Mouse (Mus musculus) forebrain, embryonic 12.5 days (tissue): ENCODE measurements around the gene 4931414P19Rik. TPM values are rescaled to one million over a fixed set of nuclear protein-coding genes. Genes with fewer than 3 reads are reported as not detected.
A peak's percentile ranks its signal among the peaks of the same experiment; 100 is the strongest.

ENCODE experiments used
- ATAC-seq: fragments of 200-750 bp; cut with Nextera tagmentation; 2 replicates; pipeline ENCODE4 v1.8.0; 2017; ENCODE audit warnings: moderate TSS enrichment; ENCODE audit not compliant: low FRiP score
- H3K27ac ChIP-seq: fragments of 300-500 bp; sonication (generic); 2 replicates; pipeline ENCODE4 v1.5.1; 2016; ENCODE audit warnings: mild to moderate bottlenecking
- H3K27me3 ChIP-seq: fragments of 300-500 bp; sonication (generic); 2 replicates; pipeline ENCODE4 v1.6.1; 2016; ENCODE audit warnings: mild to moderate bottlenecking
- H3K36me3 ChIP-seq: fragments of 300-500 bp; sonication (generic); replicated peaks from 2 replicates; pipeline ENCODE4 v1.6.1; 2016; ENCODE audit warnings: mild to moderate bottlenecking
- H3K4me1 ChIP-seq: fragments of 300-500 bp; sonication (generic); 2 replicates; pipeline ENCODE4 v1.6.1; 2016
- H3K4me2 ChIP-seq: fragments of 300-500 bp; sonication (generic); 2 replicates; pipeline ENCODE4 v1.6.1; 2016; ENCODE audit warnings: mild to moderate bottlenecking, moderate library complexity
- H3K4me3 ChIP-seq: fragments of 300-500 bp; sonication (generic); replicated peaks from 2 replicates; pipeline ENCODE4 v1.5.1; 2016; ENCODE audit warnings: mild to moderate bottlenecking
- H3K9ac ChIP-seq: fragments of 300-500 bp; sonication (generic); 2 replicates; pipeline ENCODE4 v1.6.1; 2016; ENCODE audit warnings: mild to moderate bottlenecking
- H3K9me3 ChIP-seq: fragments of 300-500 bp; sonication (generic); 2 replicates; pipeline ENCODE4 v1.6.1; 2016
- WGBS: fragments of 180-500 bp; shearing (Covaris S2); methylation state at CpG from one replicate; pipeline ENCODE4 v1.1.7; 2016; 5-methylcytosine and 5-hydroxymethylcytosine counted together
- microRNA counts: library from miRNA; unstranded; fragments of <30 nt; microRNA quantifications from one replicate; lab custom pipeline; 2017
- microRNA-seq: library from miRNA; unstranded; fragments of <30 nt; microRNA quantifications from one replicate; pipeline ENCODE4, GENCODE M21; 2017
- polyA plus RNA-seq: library from polyadenylated mRNA; unstranded; fragments of >200 nt; fragmentation: Nextera tagmentation; extraction: Ambion mirVana; gene quantifications from 2 replicates; pipeline ENCODE4 v1.2.1, GENCODE M21; 2016

The 4931414P19Rik gene
- polyA plus RNA-seq, 1 experiment from 2014 or later: 9.0 TPM

DNA sequence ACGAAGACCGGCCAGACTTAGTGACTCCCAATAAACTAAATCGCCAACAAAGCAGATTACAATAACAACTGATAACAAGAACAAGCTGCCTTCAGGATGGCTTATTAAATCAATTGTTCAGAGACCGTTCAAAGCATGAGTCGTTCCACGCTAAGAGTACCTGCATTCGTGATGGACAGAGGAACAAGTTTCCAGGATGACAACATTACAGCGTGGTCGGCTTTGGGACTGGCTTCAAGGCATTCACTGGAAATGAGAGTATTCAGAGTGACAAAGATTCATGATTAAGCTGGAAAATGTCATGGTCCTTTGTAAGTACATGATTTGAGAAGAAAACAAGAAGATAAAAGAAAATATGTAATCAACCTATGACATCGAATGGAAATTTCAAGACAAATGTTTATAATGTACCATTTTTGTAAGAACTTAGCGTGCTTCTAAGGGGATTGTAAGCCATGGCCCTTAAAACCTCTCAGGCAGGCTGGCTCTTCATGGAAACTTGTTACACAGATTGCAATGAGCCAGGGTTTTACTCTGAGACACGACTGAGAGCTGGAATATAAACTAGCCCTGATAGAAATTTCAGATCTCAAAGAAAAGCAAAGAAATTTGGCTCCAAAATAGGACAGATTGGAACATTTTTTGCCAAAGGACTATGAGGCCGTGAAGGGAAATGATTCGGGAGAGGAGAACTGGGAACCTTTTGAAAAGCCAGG, 45.1 kb downstream of the 4931414P19Rik start:
- H3K9ac ChIP-seq: no peak overlapping the region
- ATAC-seq: no peak
- no peak overlapping the region for H3K27ac ChIP-seq
- H3K27me3 ChIP-seq: no peaks in the 10 kb centered on the region
- no peaks in the 10 kb centered on the region for H3K4me1 ChIP-seq
- H3K36me3 ChIP-seq: no peaks in the 10 kb centered on the region
- no peak overlapping the region for H3K4me3 ChIP-seq
- 87% methylated on average over 14 of the region's 14 CpGs for WGBS
- no peak overlapping the region for H3K4me2 ChIP-seq
- H3K9me3 ChIP-seq: no peaks in the 10 kb centered on the region

DNA sequence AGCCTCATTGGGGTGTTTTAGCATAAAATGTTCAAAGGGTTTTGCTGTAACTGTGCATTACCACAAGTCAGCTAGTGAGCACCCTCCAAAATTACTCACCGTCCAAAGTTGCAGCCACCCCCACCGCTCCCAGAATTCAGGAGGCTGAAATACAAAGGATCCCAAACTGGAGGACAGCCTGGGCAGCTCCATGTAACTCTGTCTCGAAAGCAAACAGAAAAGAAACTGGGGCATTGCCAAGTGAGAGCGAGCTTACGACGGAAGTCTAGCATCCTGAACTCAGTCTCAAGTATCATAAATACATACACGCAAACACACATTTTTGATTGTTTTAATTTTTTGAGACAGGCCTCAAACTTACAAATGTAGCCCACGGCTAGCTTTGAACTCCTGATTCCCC, 48.5 kb downstream of the 4931414P19Rik start:
- Histone ChIP-seq H3K27ac (no peak overlapping the region), H3K4me3 (no peak overlapping the region), H3K9me3 (no peaks in the 10 kb centered on the region), H3K9ac (no peak overlapping the region), H3K27me3 (no peaks in the 10 kb centered on the region), H3K36me3 (no peaks in the 10 kb centered on the region), H3K4me2 (no peak overlapping the region), H3K4me1 (peaks cover 11% of the 10 kb centered on the region)
- WGBS: 84% methylated on average over 8 of the region's 8 CpGs
- ATAC-seq: no peak

DNA sequence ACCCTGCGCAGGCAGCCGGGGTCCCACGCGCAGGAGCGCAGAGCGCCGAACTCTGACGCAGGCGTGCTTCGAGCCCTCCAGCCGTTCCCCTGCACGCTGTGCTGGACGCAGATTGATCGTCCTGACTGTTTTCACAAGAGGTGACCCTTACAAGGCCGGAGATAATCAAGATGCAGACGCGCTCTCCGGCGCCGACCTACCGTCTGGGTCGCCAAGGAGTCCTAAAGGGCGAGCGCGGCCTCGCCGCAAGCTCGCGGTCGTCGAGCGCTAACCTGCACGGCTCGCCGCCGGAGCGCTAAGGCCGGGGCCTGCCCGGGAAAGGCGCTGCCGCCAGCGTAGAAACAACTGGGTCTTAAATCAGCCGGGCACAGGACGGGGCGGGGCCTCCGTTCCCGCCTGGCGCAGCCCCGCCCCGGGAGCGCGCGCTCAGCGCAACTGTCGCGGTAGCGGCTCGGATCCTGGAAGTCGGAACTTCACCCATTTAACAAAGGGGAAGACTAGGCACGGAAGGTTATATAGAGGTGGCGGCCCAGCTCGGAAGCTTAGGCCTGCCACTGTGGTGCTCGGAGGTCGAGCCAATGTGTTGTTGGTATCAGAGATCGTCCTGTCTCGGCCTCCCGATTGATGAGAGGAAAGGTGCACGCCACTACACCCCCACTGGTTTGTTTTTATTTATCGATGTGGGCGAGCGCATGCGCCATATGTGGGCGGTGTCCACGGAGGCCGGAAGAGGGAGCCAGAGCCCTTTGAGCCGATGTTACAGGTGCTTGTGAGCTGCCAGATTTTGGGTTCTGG, 51.6 kb downstream of the 4931414P19Rik start, which contains the start of gene Haus4:
Gene Haus4 (minus strand): TSS at position 642 of the 795 bp plus-strand sequence.
- no peaks in the 10 kb centered on the region for H3K27me3 ChIP-seq
- peak within 1 kb of the TSS; percentile 91 for H3K4me2 ChIP-seq
- peak within 1 kb of the TSS; percentile 83 for H3K27ac ChIP-seq
- peaks cover 11% of the 10 kb centered on the region for H3K4me1 ChIP-seq
- H3K9ac ChIP-seq: peak within 1 kb of the TSS; percentile 76
- peak within 1 kb of the TSS; percentile 58 for H3K4me3 ChIP-seq
- H3K36me3 ChIP-seq: peaks cover 9% of the 10 kb centered on the region
- H3K9me3 ChIP-seq: no peaks in the 10 kb centered on the region
- ATAC-seq: peak; percentile 93
- under 1% methylated on average over 76 of the region's 76 CpGs for WGBS

DNA sequence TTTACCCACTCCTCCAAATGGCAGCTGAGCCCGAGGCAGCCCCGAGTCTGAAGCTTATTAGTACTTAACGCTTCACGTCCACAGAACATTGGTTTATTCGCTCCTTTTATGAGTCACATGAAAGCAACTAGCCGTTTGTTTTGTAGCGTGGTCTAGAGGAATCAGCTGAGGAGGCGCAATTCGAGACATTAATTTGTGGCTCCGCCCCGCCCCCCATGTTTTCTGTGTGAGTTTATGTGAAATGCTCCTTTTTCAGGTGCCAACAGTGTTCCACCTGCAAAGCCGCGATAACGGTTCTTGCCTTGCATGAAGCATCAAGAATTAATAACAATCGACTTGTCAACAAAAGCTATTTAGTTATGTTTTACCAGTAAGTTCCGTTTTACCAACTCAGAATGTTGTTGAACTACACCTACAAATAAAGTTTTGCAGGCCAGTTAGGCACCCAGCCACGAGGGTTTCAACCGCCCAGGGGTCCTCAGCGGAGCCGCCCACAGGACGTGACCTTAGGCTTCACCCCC, 52.3 kb downstream of the 4931414P19Rik start:
- Histone ChIP-seq H3K9me3 (no peaks in the 10 kb centered on the region), H3K4me1 (peaks cover 11% of the 10 kb centered on the region)
- WGBS: under 1% methylated on average over 21 of the region's 21 CpGs

DNA sequence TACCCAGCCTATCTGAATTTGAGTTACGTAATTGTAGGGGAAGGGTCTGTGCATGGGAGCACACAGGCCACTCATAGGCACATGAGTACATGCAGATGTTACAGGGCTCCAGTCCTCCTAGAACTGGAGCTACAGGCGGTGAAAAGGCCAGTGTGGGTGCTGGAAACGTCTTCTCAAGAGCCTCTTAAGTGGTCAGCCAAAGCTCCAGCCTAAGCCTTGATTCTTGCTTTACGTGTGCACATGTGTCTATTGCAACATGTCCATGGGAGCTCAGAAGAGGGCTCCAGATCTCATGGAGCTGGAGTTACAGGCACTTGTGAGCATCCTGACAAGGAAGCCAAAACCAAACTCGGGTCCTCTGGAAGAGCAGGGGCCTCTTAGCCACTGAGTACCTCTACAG, 61.1 kb downstream of the 4931414P19Rik start:
- H3K9me3 ChIP-seq: no peaks in the 10 kb centered on the region
- H3K4me2 ChIP-seq: no peak overlapping the region
- no peaks in the 10 kb centered on the region for H3K4me1 ChIP-seq
- 89% methylated on average over 5 of the region's 5 CpGs for WGBS
- H3K4me3 ChIP-seq: no peak overlapping the region
- ATAC-seq: no peak
- peaks cover 69% of the 10 kb centered on the region for H3K36me3 ChIP-seq
- H3K27ac ChIP-seq: no peak overlapping the region
- H3K9ac ChIP-seq: no peak overlapping the region
- no peaks in the 10 kb centered on the region for H3K27me3 ChIP-seq

More for the DNA sequence above, 52.3 kb downstream of the 4931414P19Rik start:
- Histone ChIP-seq H3K4me3 (peak overlapping the region; percentile 58), H3K9ac (peak overlapping the region; percentile 76), H3K36me3 (peaks cover 16% of the 10 kb centered on the region), H3K27me3 (no peaks in the 10 kb centered on the region), H3K27ac (peak overlapping the region; percentile 83), H3K4me2 (peak overlapping the region; percentile 91)
- no peak; the same call in 1 of the 2 replicates for ATAC-seq

DNA sequence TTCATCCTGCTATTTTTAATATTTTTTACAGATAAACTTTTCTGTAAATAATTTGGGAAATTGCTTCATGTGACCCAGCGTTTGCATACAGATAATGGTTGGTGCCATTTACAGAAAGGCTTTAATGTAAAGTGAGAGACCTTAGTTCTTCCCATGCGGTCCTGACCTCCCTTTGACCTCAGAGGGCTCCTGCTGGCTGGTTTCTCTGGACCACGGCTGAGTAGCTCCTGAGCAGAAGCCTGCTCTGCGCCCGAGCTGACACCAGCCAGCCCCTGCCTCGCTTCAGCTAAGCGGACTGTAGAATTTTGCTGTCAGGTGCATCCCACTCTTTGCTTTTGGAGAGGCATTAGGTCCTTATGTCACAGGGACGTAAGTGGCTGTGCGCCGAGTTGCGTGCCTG, 65.0 kb downstream of the 4931414P19Rik start:
- Histone ChIP-seq H3K4me1 (no peaks in the 10 kb centered on the region), H3K4me3 (no peak overlapping the region), H3K9me3 (no peaks in the 10 kb centered on the region), H3K27ac (no peak overlapping the region), H3K27me3 (no peaks in the 10 kb centered on the region), H3K36me3 (peaks cover 32% of the 10 kb centered on the region; the same call in 1 of the 2 replicates), H3K4me2 (no peak overlapping the region), H3K9ac (no peak overlapping the region)
- ATAC-seq: no peak
- 64% methylated on average over 11 of the region's 11 CpGs for WGBS

DNA sequence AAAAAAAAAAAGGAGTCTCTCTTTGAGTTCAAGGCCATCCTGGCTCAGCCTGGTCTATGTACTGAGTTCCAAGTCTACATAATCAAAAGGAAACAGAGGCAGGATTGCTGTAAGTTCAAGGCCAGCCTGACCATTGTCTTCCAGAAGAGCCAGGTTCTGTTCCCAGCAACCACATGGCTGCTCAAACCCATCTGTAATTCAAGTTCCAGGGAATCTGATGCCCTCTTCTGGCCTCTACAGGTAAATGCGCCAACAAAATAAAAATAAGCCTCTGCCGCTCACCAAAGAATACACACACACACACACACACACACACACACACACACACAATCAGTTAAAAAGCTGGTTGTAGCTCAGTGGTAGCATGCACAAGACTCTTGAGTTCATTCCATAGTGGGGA, 67.2 kb downstream of the 4931414P19Rik start:
- H3K27me3 ChIP-seq: no peaks in the 10 kb centered on the region
- H3K4me3 ChIP-seq: no peak overlapping the region
- H3K4me1 ChIP-seq: no peaks in the 10 kb centered on the region
- H3K4me2 ChIP-seq: no peak overlapping the region
- peaks cover 13% of the 10 kb centered on the region; the same call in 1 of the 2 replicates for H3K36me3 ChIP-seq
- no peak for ATAC-seq
- 79% methylated on average over 2 of the region's 2 CpGs for WGBS
- H3K9me3 ChIP-seq: no peaks in the 10 kb centered on the region
- no peak overlapping the region for H3K27ac ChIP-seq
- no peak overlapping the region for H3K9ac ChIP-seq

MicroRNAs encoded within 50 kb of the gene (microRNA counts, 519-probe panel; counts per million panel counts)
- microRNA mmu-miR-686 (lab: Ali Mortazavi, UCI): not detected

Small RNA genes lying within 50 kb of the gene (microRNA-seq; reads per million reads assigned to microRNA genes)
- gene Mir686 (not detected), gene Mir6948 (not detected)

Other genes with a start within 250 kb of the 4931414P19Rik start
- 42.6 and 52.9 TPM in 2 replicates for gene Oxa1l, start 245.2 kb downstream of the 4931414P19Rik start, polyA plus RNA-seq
- gene Slc7a7, start 188.2 kb downstream of the 4931414P19Rik start, polyA plus RNA-seq: 4.2 and 5.4 TPM in 2 replicates
- gene Mrpl52, start 179.1 kb downstream of the 4931414P19Rik start, polyA plus RNA-seq: 274 and 307 TPM in 2 replicates
- gene Mmp14, start 174.4 kb downstream of the 4931414P19Rik start, polyA plus RNA-seq: 76.0 and 79.2 TPM in 2 replicates
- gene Lrp10, start 141.9 kb downstream of the 4931414P19Rik start, polyA plus RNA-seq: 26.2 and 29.8 TPM in 2 replicates
- 26.1 and 29.9 TPM in 2 replicates for gene Rem2, start 129.9 kb downstream of the 4931414P19Rik start, polyA plus RNA-seq
- 122 and 125 TPM in 2 replicates for gene Prmt5, start 88.5 kb downstream of the 4931414P19Rik start, polyA plus RNA-seq
- gene Haus4, start 51.4 kb downstream of the 4931414P19Rik start, polyA plus RNA-seq: 43.5 and 47.5 TPM in 2 replicates
- gene Ajuba, start 28.4 kb downstream of the 4931414P19Rik start, polyA plus RNA-seq: 37.5 and 47.3 TPM in 2 replicates
- gene Psmb5, start 12.0 kb upstream of the 4931414P19Rik start, polyA plus RNA-seq: 395 and 399 TPM in 2 replicates
- gene Psmb11, start 15.4 kb upstream of the 4931414P19Rik start, polyA plus RNA-seq: 0.04 TPM in 1 of 2 replicates, not detected in the other
- gene Gm17606, start 35.0 kb upstream of the 4931414P19Rik start, polyA plus RNA-seq: not detected in 2 replicates
- 9.8 and 10.7 TPM in 2 replicates for gene Cdh24, start 35.4 kb upstream of the 4931414P19Rik start, polyA plus RNA-seq
- gene 1700123O20Rik, start 80.2 kb upstream of the 4931414P19Rik start, polyA plus RNA-seq: 87.5 and 89.7 TPM in 2 replicates
- gene Acin1, start 80.9 kb upstream of the 4931414P19Rik start, polyA plus RNA-seq: 188 and 190 TPM in 2 replicates
- not detected in 2 replicates for gene Gm29776, start 92.8 kb upstream of the 4931414P19Rik start, polyA plus RNA-seq
- gene Cebpe, start 106.2 kb upstream of the 4931414P19Rik start, polyA plus RNA-seq: not detected in 2 replicates
- gene Slc7a8, start 176.0 kb upstream of the 4931414P19Rik start, polyA plus RNA-seq: 2.3 and 2.7 TPM in 2 replicates
- gene Rnf212b, start 208.1 kb upstream of the 4931414P19Rik start, polyA plus RNA-seq: not detected in 2 replicates